Mouse (Mus musculus) forebrain, embryonic 12.5 days (tissue): Measurements from ENCODE around the gene Cox6a2. TPM values are rescaled to one million over a fixed set of nuclear protein-coding genes. Genes with fewer than 3 reads are reported as not detected.
"Not testable (repeated sequence)": the region's sequence is repeated elsewhere in the genome, so short reads cannot be mapped to it uniquely, and the experiment has no call there.

Experiments used
- ATAC-seq: fragments of 200-750 bp; cut with Nextera tagmentation; 2 replicates; pipeline ENCODE4 v1.8.0; 2017; ENCODE audit warnings: moderate TSS enrichment; ENCODE audit not compliant: low FRiP score
- H3K27ac ChIP-seq: fragments of 300-500 bp; sonication (generic); 2 replicates; pipeline ENCODE4 v1.5.1; 2016; ENCODE audit warnings: mild to moderate bottlenecking
- H3K27me3 ChIP-seq: fragments of 300-500 bp; sonication (generic); 2 replicates; pipeline ENCODE4 v1.6.1; 2016; ENCODE audit warnings: mild to moderate bottlenecking
- H3K36me3 ChIP-seq: fragments of 300-500 bp; sonication (generic); replicated peaks from 2 replicates; pipeline ENCODE4 v1.6.1; 2016; ENCODE audit warnings: mild to moderate bottlenecking
- H3K4me1 ChIP-seq: fragments of 300-500 bp; sonication (generic); 2 replicates; pipeline ENCODE4 v1.6.1; 2016
- H3K4me2 ChIP-seq: fragments of 300-500 bp; sonication (generic); 2 replicates; pipeline ENCODE4 v1.6.1; 2016; ENCODE audit warnings: mild to moderate bottlenecking, moderate library complexity
- H3K4me3 ChIP-seq: fragments of 300-500 bp; sonication (generic); replicated peaks from 2 replicates; pipeline ENCODE4 v1.5.1; 2016; ENCODE audit warnings: mild to moderate bottlenecking
- H3K9ac ChIP-seq: fragments of 300-500 bp; sonication (generic); 2 replicates; pipeline ENCODE4 v1.6.1; 2016; ENCODE audit warnings: mild to moderate bottlenecking
- H3K9me3 ChIP-seq: fragments of 300-500 bp; sonication (generic); 2 replicates; pipeline ENCODE4 v1.6.1; 2016
- WGBS: fragments of 180-500 bp; shearing (Covaris S2); methylation state at CpG from one replicate; pipeline ENCODE4 v1.1.7; 2016; 5-methylcytosine and 5-hydroxymethylcytosine counted together
- polyA plus RNA-seq: library from polyadenylated mRNA; unstranded; fragments of >200 nt; fragmentation: Nextera tagmentation; extraction: Ambion mirVana; gene quantifications from 2 replicates; pipeline ENCODE4 v1.2.1, GENCODE M21; 2016

The Cox6a2 gene
- polyA plus RNA-seq, 1 experiment from 2014 or later: 0.29 TPM

DNA sequence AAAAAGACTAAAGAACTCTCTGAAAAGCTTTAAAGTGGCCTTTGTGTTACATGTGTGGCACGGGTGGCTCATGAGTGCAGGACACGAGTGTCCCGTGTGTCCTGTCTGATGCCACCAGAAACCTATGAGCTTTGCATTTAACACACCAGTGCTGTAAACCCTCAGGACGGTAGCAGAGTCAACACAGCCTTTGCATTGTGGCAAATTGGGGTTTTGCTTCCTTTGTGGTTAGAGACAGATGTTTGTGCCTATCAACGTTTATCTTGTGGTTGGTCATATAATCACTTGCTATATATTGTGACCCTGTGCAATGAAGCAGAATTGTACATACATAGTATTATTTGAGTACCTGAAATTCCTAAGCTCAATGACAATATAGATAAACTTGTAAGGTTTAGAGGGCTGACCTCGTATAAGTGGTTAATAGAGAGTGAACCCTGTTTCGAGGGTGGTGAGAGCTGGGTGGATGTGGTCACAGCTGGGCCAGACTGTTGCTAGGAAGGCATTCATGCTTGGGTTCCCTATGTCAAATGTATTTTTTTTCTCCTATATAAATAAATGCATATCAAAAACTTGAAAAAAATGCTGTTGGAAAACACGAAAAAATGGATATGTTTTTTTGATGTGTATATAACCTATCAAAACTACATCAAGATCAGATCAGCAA, 47.4 kb downstream of the Cox6a2 start:
- ATAC-seq, H3K4me1 ChIP-seq, H3K9me3 ChIP-seq, H3K27me3 ChIP-seq, H3K27ac ChIP-seq, H3K4me2 ChIP-seq, H3K36me3 ChIP-seq, H3K9ac ChIP-seq, H3K4me3 ChIP-seq: not testable (repeated sequence)
- 84% methylated on average over 8 of the region's 8 CpGs for WGBS

Other genes starting within 250 kb of the Cox6a2 start
- gene Fus, start 238.9 kb downstream of the Cox6a2 start, polyA plus RNA-seq: 517 and 534 TPM in 2 replicates
- 3.3 and 5.9 TPM in 2 replicates for gene Pycard, start 212.5 kb downstream of the Cox6a2 start, polyA plus RNA-seq
- gene Trim72, start 202.4 kb downstream of the Cox6a2 start, polyA plus RNA-seq: not detected in 2 replicates
- 0.54 TPM in 2 replicates for gene Itgam, start 143.7 kb downstream of the Cox6a2 start, polyA plus RNA-seq
- not detected in 2 replicates for gene Gm49368, start 143.7 kb downstream of the Cox6a2 start, polyA plus RNA-seq
- 0.23 TPM in 1 of 2 replicates, not detected in the other for gene Itgax, start 76.8 kb downstream of the Cox6a2 start, polyA plus RNA-seq
- not detected in 2 replicates for gene Itgad, start 52.0 kb downstream of the Cox6a2 start, polyA plus RNA-seq
- 14.0 and 15.4 TPM in 2 replicates for gene Armc5, start 31.0 kb upstream of the Cox6a2 start, polyA plus RNA-seq
- gene 9130023H24Rik, start 31.6 kb upstream of the Cox6a2 start, polyA plus RNA-seq: 11.7 and 12.0 TPM in 2 replicates
- gene Tgfb1i1, start 40.4 kb upstream of the Cox6a2 start, polyA plus RNA-seq: 24.0 and 27.7 TPM in 2 replicates
- not detected in 2 replicates for gene Slc5a2, start 59.3 kb upstream of the Cox6a2 start, polyA plus RNA-seq
- 17.3 and 19.1 TPM in 2 replicates for gene BC017158, start 91.8 kb upstream of the Cox6a2 start, polyA plus RNA-seq
- 7.4 and 8.0 TPM in 2 replicates for gene Rgs10, start 212.4 kb upstream of the Cox6a2 start, polyA plus RNA-seq